Mouse (Mus musculus): ENCODE measurements around the gene Pex11b.
A peak's percentile ranks its signal among the peaks of the same experiment; 100 is the strongest.
"Not testable (repeated sequence)": the region's sequence is repeated elsewhere in the genome, so short reads cannot be mapped to it uniquely, and the experiment has no call there.

The Pex11b gene

DNA sequence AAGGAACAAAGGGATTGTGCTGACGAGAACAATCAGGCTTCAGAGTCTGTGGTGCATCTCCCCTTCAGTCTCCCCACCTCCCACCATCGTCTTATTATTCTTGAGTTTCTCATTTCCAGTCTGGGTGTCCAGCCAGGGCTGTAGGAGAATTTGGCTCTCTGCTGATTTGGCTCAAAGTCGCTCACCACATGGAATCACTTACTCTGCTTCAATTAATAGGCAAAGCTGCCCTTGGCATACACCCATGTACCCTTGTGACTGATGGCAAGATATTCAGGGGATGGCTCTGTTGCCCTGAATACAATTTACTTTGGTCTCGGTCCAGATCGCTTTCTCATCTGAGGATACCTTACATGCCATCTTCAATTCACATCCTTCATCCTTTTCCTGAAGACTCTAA is 31.9 kb upstream of the Pex11b start:
- no peak for TF ChIP-seq POU5F1 (IDR thresholded peaks at IDR 0.05; ENCODE audit: borderline replicate concordance, low read length)
- no peak for TF ChIP-seq CTCF (conservative IDR thresholded peaks at IDR 0.05; ENCODE audit: low read length)
- no peak for TF ChIP-seq NANOG (IDR thresholded peaks at IDR 0.05; ENCODE audit: borderline replicate concordance, low read length)
- H3K27me3 ChIP-seq (ENCODE audit: insufficient read depth, low read length), result peaks cover 30% of the 10 kb centered on the region
- no peaks in the 10 kb centered on the region for H3K36me3 ChIP-seq (ENCODE audit: insufficient read depth, low read length)
- H3K9me3 ChIP-seq (ENCODE audit: low read length), result no peaks in the 10 kb centered on the region
- H3K4me3 ChIP-seq (replicated peaks; ENCODE audit: low read length), result no peak overlapping the region
- peaks cover 47% of the 10 kb centered on the region for H3K4me1 ChIP-seq (replicated peaks; ENCODE audit: low read depth, low read length)

DNA sequence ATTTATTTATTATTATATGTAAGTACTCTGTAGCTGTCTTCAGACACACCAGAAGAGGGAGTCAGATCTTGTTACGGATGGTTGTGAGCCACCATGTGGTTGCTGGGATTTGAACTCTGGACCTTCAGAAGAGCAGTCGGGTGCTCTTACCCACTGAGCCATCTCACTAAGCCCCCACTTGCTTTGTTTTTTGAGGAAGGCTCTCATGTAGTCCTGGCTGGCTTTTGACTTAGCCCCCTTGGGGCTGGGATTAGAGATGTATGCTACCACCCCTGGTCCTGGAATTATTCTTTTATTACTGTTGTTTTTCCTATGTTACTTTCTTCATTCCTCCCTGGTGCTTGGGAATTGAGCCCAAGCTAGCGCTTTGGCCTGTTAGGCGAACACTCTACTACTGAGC is 29.2 kb upstream of the Pex11b start:
- Histone ChIP-seq H3K4me1 (replicated peaks; ENCODE audit: low read depth, low read length) (peaks cover 25% of the 10 kb centered on the region), H3K27me3 (ENCODE audit: insufficient read depth, low read length) (peaks cover 18% of the 10 kb centered on the region)
- H3K36me3 ChIP-seq (ENCODE audit: insufficient read depth, low read length); H3K4me3 ChIP-seq (replicated peaks; ENCODE audit: low read length); H3K9me3 ChIP-seq (ENCODE audit: low read length): not testable (repeated sequence)

DNA sequence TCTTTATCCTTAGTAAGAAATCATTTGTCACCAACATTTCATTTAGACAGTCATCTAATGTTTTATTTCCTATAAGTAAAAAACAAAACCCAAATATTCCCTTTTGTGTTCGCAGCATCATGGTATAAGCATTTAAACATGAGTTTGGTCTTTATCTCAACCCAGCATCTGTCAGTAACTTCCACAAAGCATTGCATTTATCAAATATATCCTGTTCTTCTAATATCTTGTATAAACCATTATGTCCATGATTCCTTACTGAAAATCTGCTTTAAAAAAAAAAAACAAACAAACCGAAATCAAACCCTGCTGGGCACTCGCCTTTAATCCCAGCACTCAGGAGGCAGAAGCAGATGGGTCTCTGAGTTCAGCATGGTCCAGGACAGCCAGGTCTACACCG is 28.6 kb upstream of the Pex11b start:
- H3K9me3 ChIP-seq (ENCODE audit: low read length), result no peaks in the 10 kb centered on the region
- H3K4me1 ChIP-seq (replicated peaks; ENCODE audit: low read depth, low read length), result peaks cover 22% of the 10 kb centered on the region
- no peaks in the 10 kb centered on the region for H3K36me3 ChIP-seq (ENCODE audit: insufficient read depth, low read length)
- TF ChIP-seq POU5F1 (IDR thresholded peaks at IDR 0.05; ENCODE audit: borderline replicate concordance, low read length), result no peak
- TF ChIP-seq NANOG (IDR thresholded peaks at IDR 0.05; ENCODE audit: borderline replicate concordance, low read length), result no peak
- no peak for TF ChIP-seq CTCF (conservative IDR thresholded peaks at IDR 0.05; ENCODE audit: low read length)
- peaks cover 18% of the 10 kb centered on the region for H3K27me3 ChIP-seq (ENCODE audit: insufficient read depth, low read length)
- no peak overlapping the region for H3K4me3 ChIP-seq (replicated peaks; ENCODE audit: low read length)

DNA sequence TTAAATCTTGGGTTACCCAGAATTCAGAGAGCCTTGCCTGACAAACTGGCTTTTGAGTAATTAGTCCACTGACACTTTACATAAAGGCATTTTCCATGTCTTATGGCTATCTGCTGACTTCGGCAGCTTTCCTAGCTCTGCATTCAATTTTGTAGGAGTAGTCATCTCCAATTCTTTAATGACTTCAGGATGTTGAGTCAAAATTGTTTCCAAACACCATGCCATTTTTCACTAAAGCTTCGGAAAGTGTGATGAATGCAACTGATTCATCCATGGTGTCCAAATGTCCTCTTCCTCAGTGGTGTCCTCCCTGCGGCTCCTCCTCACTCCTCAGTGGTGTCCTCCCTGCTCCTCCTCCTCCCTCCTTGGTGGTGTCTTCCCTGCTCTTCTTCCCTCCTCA is 17.2 kb upstream of the Pex11b start:
- Histone ChIP-seq H3K36me3 (ENCODE audit: insufficient read depth, low read length) (peaks cover 42% of the 10 kb centered on the region), H3K4me3 (replicated peaks; ENCODE audit: low read length) (no peak overlapping the region), H3K9me3 (ENCODE audit: low read length) (no peaks in the 10 kb centered on the region), H3K27me3 (ENCODE audit: insufficient read depth, low read length) (no peaks in the 10 kb centered on the region), H3K4me1 (replicated peaks; ENCODE audit: low read depth, low read length) (peaks cover 27% of the 10 kb centered on the region)
- no peak for TF ChIP-seq NANOG (IDR thresholded peaks at IDR 0.05; ENCODE audit: borderline replicate concordance, low read length)
- TF ChIP-seq CTCF (conservative IDR thresholded peaks at IDR 0.05; ENCODE audit: low read length), result no peak
- TF ChIP-seq POU5F1 (IDR thresholded peaks at IDR 0.05; ENCODE audit: borderline replicate concordance, low read length), result no peak

DNA sequence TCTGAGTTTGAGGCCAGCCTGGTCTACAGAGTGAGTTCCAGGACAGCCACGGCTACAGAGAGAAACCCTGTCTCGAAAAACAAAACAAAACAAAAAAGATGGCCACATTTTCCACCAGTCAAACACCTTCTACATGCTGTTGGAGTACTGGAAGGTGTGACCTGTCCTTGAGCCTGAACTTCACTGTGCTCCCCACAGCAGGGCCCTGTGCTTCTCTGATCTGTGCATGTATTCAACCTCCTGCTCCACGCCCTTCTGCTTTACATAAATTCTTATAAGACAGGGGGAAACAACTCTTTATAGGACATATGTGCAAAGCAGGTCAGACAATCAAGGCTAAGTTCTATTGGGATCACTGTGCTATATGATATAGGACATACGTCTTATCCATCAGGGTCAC is 12.0 kb upstream of the Pex11b start:
- peaks cover 76% of the 10 kb centered on the region for H3K36me3 ChIP-seq (ENCODE audit: insufficient read depth, low read length)
- peaks cover 53% of the 10 kb centered on the region for H3K4me1 ChIP-seq (replicated peaks; ENCODE audit: low read depth, low read length)
- H3K9me3 ChIP-seq (ENCODE audit: low read length), result no peaks in the 10 kb centered on the region
- no peak overlapping the region for H3K4me3 ChIP-seq (replicated peaks; ENCODE audit: low read length)
- TF ChIP-seq POU5F1 (IDR thresholded peaks at IDR 0.05; ENCODE audit: borderline replicate concordance, low read length) (no peak), NANOG (IDR thresholded peaks at IDR 0.05; ENCODE audit: borderline replicate concordance, low read length) (peak; percentile 38; the same call in 1 of the 2 replicates)
- H3K27me3 ChIP-seq (ENCODE audit: insufficient read depth, low read length), result no peaks in the 10 kb centered on the region

DNA sequence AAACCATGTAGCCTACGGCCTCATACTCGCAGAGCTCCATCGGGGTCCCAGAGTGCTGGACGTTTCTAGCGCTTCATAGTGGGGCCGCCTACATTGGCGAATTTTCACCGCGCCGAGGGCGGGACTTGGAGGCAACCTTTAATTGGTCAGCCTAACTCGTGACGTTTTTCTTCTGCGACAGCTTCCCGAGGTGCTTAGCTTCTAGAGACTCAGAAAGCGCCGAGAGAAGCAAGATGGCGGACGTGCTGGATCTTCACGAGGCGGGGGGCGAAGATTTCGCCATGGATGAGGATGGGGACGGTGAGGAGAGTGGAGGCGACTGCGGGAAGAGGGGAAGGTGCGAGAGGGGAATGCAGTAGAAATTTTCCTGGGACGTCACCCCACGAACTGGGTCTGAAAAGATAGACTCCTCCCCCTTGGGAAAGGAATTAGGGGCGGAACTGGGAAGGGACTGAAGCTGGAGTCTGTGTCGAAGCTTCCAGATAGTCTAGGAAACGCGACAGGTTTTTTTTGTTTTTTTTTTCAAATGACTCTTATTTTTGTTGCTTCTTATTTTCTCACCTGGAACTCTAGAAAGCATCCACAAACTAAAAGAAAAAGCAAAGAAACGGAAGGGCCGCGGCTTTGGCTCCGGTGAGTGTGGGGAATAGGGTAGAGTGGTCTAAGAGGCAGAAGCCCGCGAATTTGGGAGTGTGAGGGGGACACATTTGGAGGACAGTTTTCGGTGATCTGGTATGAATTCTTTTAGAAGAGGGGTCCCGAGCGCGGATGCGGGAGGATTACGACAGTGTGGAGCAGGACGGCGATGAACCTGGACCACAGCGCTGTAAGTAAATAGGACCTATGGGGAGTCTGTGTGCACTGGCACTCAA is 5.2 kb upstream of the Pex11b start, which contains the start of gene Rbm8a:
Rbm8a (plus strand) TSS at position 205 of the 872 bp plus-strand sequence.
- no peaks in the 10 kb centered on the region for H3K9me3 ChIP-seq (ENCODE audit: low read length)
- H3K4me3 ChIP-seq (replicated peaks; ENCODE audit: low read length), result peak within 1 kb of the TSS; percentile 89
- TF ChIP-seq NANOG (IDR thresholded peaks at IDR 0.05; ENCODE audit: borderline replicate concordance, low read length), result no peak
- TF ChIP-seq CTCF (conservative IDR thresholded peaks at IDR 0.05; ENCODE audit: low read length), result no peak
- TF ChIP-seq POU5F1 (IDR thresholded peaks at IDR 0.05; ENCODE audit: borderline replicate concordance, low read length), result no peak
- peaks cover 56% of the 10 kb centered on the region for H3K36me3 ChIP-seq (ENCODE audit: insufficient read depth, low read length)
- H3K4me1 ChIP-seq (replicated peaks; ENCODE audit: low read depth, low read length), result peaks cover 64% of the 10 kb centered on the region
- no peaks in the 10 kb centered on the region for H3K27me3 ChIP-seq (ENCODE audit: insufficient read depth, low read length)

DNA sequence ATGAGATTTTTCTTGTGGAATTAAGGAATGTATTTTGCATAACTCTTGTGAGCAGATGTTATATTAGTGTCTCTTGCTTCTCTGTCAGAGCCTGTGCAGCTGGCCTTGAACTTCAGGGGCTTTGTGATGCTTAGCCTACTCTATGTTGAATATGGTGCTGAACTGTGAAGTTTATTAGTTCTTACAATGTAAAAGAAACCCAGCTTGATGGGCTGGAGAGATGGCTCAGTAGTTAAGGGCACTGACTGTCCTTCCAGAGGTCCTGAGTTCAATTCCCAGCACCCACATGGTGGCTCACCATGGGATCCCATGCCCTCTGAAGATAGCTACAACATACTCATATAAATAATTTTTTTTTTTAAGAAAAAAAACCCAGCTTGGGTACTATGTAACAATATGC is 3.1 kb upstream of the Pex11b start:
- TF ChIP-seq NANOG (IDR thresholded peaks at IDR 0.05; ENCODE audit: borderline replicate concordance, low read length) (no peak), POU5F1 (IDR thresholded peaks at IDR 0.05; ENCODE audit: borderline replicate concordance, low read length) (no peak), CTCF (conservative IDR thresholded peaks at IDR 0.05; ENCODE audit: low read length) (no peak)
- Histone ChIP-seq H3K27me3 (ENCODE audit: insufficient read depth, low read length) (no peaks in the 10 kb centered on the region), H3K36me3 (ENCODE audit: insufficient read depth, low read length) (peaks cover 40% of the 10 kb centered on the region), H3K4me1 (replicated peaks; ENCODE audit: low read depth, low read length) (peaks cover 63% of the 10 kb centered on the region), H3K9me3 (ENCODE audit: low read length) (no peaks in the 10 kb centered on the region), H3K4me3 (replicated peaks; ENCODE audit: low read length) (no peak overlapping the region)

DNA sequence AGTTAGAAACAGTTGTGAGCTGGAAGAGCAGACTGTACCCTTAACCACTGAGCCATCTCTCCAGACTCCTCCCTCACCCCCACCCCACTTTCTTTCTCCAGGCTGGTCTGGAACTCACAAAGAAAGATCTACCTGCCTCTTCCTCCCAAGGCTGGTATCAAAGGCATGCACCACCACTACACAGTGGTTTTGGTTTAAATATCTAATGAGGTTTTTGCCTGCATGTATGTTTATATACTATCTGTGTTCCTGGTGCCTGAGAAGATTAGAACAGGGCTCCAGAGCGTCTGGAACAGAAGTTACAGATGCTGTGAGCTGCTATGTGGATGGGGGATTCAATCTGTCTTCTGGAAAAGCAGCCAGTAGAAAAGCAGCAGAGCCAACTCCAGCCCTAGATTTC is 1.2 kb upstream of the Pex11b start:
- Histone ChIP-seq H3K4me1 (replicated peaks; ENCODE audit: low read depth, low read length) (peaks cover 65% of the 10 kb centered on the region), H3K4me3 (replicated peaks; ENCODE audit: low read length) (no peak overlapping the region), H3K36me3 (ENCODE audit: insufficient read depth, low read length) (peaks cover 52% of the 10 kb centered on the region), H3K9me3 (ENCODE audit: low read length) (no peaks in the 10 kb centered on the region), H3K27me3 (ENCODE audit: insufficient read depth, low read length) (no peaks in the 10 kb centered on the region)
- TF ChIP-seq POU5F1 (IDR thresholded peaks at IDR 0.05; ENCODE audit: borderline replicate concordance, low read length), result no peak
- TF ChIP-seq NANOG (IDR thresholded peaks at IDR 0.05; ENCODE audit: borderline replicate concordance, low read length), result no peak
- TF ChIP-seq CTCF (conservative IDR thresholded peaks at IDR 0.05; ENCODE audit: low read length), result no peak

DNA sequence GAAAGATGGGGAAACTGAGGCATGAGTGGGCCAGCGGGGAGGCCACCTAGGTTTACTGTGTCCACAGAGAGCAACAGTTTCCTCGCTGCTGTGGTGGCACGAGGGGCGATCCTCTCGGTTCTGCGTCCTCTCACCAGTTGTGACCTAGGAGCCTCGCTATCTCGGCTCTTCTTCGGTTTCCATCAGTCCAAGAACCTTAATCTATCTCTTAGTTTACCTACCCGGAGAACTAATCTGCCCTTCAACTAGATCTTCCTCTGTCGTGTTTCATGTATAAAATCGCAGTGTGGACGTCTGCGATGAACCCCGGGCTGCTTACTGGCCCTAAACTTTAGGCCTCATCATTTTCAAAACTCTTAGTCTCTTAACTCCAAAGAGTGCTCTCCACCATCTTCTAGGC is 730 bp downstream of the Pex11b start:
- Histone ChIP-seq H3K4me1 (replicated peaks; ENCODE audit: low read depth, low read length) (peaks cover 61% of the 10 kb centered on the region), H3K9me3 (ENCODE audit: low read length) (no peaks in the 10 kb centered on the region), H3K27me3 (ENCODE audit: insufficient read depth, low read length) (no peaks in the 10 kb centered on the region), H3K36me3 (ENCODE audit: insufficient read depth, low read length) (peaks cover 63% of the 10 kb centered on the region), H3K4me3 (replicated peaks; ENCODE audit: low read length) (peak overlapping the region; percentile 93)
- TF ChIP-seq POU5F1 (IDR thresholded peaks at IDR 0.05; ENCODE audit: borderline replicate concordance, low read length), result no peak
- TF ChIP-seq NANOG (IDR thresholded peaks at IDR 0.05; ENCODE audit: borderline replicate concordance, low read length), result no peak
- no peak for TF ChIP-seq CTCF (conservative IDR thresholded peaks at IDR 0.05; ENCODE audit: low read length)

Data from E14TG2a.4 (cell line).